Comparison of ENCODE assay signal across 11 mouse cellular contexts in the genomic region with DNA sequence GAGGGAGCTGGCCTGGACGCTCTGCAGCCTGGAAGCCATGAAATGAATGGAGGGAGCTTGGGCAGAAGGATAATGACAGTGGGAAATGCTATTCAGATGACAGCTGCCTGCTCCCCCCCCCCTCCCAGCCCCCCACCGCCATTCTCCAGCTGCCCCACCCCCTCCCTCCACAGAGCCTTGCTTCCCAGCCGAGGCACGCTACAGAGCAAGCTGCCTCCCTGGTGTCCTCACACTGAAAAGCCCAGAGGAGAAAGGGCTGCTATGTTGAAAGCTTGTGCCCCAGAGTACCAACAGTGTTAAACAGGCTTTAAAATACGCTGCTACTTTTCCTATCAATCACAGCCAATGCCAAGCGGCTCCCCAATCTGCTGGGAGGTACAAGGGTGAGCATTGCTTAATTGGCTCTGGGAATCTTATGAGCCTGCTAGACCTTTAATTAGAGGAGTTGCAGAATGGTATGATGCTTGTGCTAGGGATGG. TPM values are rescaled to one million over a fixed set of nuclear protein-coding genes. Genes with fewer than 3 reads are reported as not detected.
A peak's percentile ranks its signal among the peaks of the same experiment; 100 is the strongest.
DNase-seq lines count a peak whose midpoint lies in the region; ATAC-seq lines count a peak whose summit lies in the region.
"Had no signal": no experiment of that assay in that cellular context is flagged by ENCODE, and none has a peak within 500 bp of the region (broad histone marks: within the 10 kb centered on the region; RNA-seq: fewer than 3 reads in every experiment).

No protein-coding gene starts in this region.

- intact Hi-C loops in heart, postnatal 36 days (cut with DNase I) = no loop called here

- ATAC-seq in heart, embryonic 12.5 days (ENCODE audit: insufficient number of reproducible peaks, low FRiP score) = no peak
- ATAC-seq in embryonic facial prominence, embryonic 11.5 days (replicated peaks; ENCODE audit: insufficient number of reproducible peaks, low FRiP score, low TSS enrichment, low read depth) = peak; percentile 89
- ATAC-seq in intestine, embryonic 16.5 days = peak; percentile 45
- ATAC-seq in neural tube, embryonic 13.5 days (ENCODE audit: low read depth) = peak; percentile 85
- no peak for ATAC-seq in megakaryocyte progenitor cell, adult 5-6 weeks (replicated peaks; ENCODE audit: poor library complexity)
- ATAC-seq in erythroblast, adult 5-6 weeks (replicated peaks; ENCODE audit: low FRiP score, poor library complexity, severe bottlenecking) = no peak

- H3K9ac ChIP-seq in heart, embryonic 12.5 days = no peak overlapping the region
- no peak overlapping the region for H3K9ac ChIP-seq in embryonic facial prominence, embryonic 11.5 days (replicated peaks; ENCODE audit: low read length)
- H3K9ac ChIP-seq in intestine, embryonic 16.5 days (ENCODE audit: low read depth, low read length) = no peak overlapping the region
- H3K9ac ChIP-seq in neural tube, embryonic 13.5 days = peak overlapping the region; percentile 1; the same call in 1 of the 2 replicates

- peak overlapping the region; percentile 47 for H3K4me2 ChIP-seq in heart, embryonic 12.5 days
- no peak overlapping the region for H3K4me2 ChIP-seq in embryonic facial prominence, embryonic 11.5 days (ENCODE audit: low read depth, low read length)
- peak overlapping the region; percentile 16; the same call in 1 of the 2 replicates for H3K4me2 ChIP-seq in intestine, embryonic 16.5 days (ENCODE audit: low read depth, low read length)
- H3K4me2 ChIP-seq in neural tube, embryonic 13.5 days = peak overlapping the region; percentile 20; the same call in 1 of the 2 replicates

- no peak for DNase-seq in heart, postnatal 36 days
- peak; percentile 56 for DNase-seq in embryonic facial prominence, embryonic 11.5 days (ENCODE audit: low spot score)
- no peak for DNase-seq in gastrocnemius, adult 8-10 months (ENCODE audit: low spot score in 2 of 2)
- DNase-seq: kidney, adult 11 months; lung, postnatal 4 days had no signal

- no peaks in the 10 kb centered on the region for H3K36me3 ChIP-seq in heart, embryonic 12.5 days
- no peaks in the 10 kb centered on the region for H3K36me3 ChIP-seq in embryonic facial prominence, embryonic 11.5 days (replicated peaks; ENCODE audit: control insufficient read depth, insufficient read depth, low read depth, low read length)
- H3K36me3 ChIP-seq in intestine, embryonic 16.5 days (ENCODE audit: control insufficient read depth, insufficient read depth, low read length) = no peaks in the 10 kb centered on the region
- H3K36me3 ChIP-seq in neural tube, embryonic 13.5 days = no peaks in the 10 kb centered on the region

- peaks cover 4% of the 10 kb centered on the region; the same call in 1 of the 2 replicates for H3K27me3 ChIP-seq in heart, embryonic 12.5 days (replicated peaks)
- no peaks in the 10 kb centered on the region for H3K27me3 ChIP-seq in embryonic facial prominence, embryonic 11.5 days (ENCODE audit: control insufficient read depth, insufficient read depth, low read length)
- no peaks in the 10 kb centered on the region for H3K27me3 ChIP-seq in intestine, embryonic 16.5 days (replicated peaks; ENCODE audit: control insufficient read depth, insufficient read depth, low read length)
- H3K27me3 ChIP-seq in neural tube, embryonic 13.5 days = no peaks in the 10 kb centered on the region

- 23% methylated on average over 6 of the region's 6 CpGs for WGBS in heart, embryonic 12.5 days
- 6% methylated on average over 5 of the region's 6 CpGs for WGBS in embryonic facial prominence, embryonic 11.5 days
- 19% methylated on average over 6 of the region's 6 CpGs for WGBS in intestine, embryonic 16.5 days
- WGBS in neural tube, embryonic 13.5 days = 6% methylated on average over 6 of the region's 6 CpGs

- no peak overlapping the region for H3K4me3 ChIP-seq in heart, embryonic 12.5 days
- H3K4me3 ChIP-seq in embryonic facial prominence, embryonic 11.5 days (ENCODE audit: low read depth, low read length) = no peak overlapping the region
- no peak overlapping the region for H3K4me3 ChIP-seq in intestine, embryonic 16.5 days (ENCODE audit: low read length)
- H3K4me3 ChIP-seq in neural tube, embryonic 13.5 days = no peak overlapping the region
- H3K4me3 ChIP-seq: erythroblast, embryonic 14.5 days had no signal

- no peak overlapping the region for H3K27ac ChIP-seq in heart, embryonic 12.5 days (ENCODE audit: poor library complexity, severe bottlenecking)
- no peak overlapping the region for H3K27ac ChIP-seq in embryonic facial prominence, embryonic 11.5 days (replicated peaks; ENCODE audit: low read depth, low read length)
- peak overlapping the region; percentile 19; the same call in 1 of the 2 replicates for H3K27ac ChIP-seq in intestine, embryonic 16.5 days (ENCODE audit: low read length)
- peak overlapping the region; percentile 15 for H3K27ac ChIP-seq in neural tube, embryonic 13.5 days (replicated peaks)

- H3K9me3 ChIP-seq in heart, embryonic 12.5 days (replicated peaks) = no peaks in the 10 kb centered on the region
- H3K9me3 ChIP-seq in embryonic facial prominence, embryonic 11.5 days (replicated peaks; ENCODE audit: control insufficient read depth, low read length) = no peaks in the 10 kb centered on the region
- no peaks in the 10 kb centered on the region for H3K9me3 ChIP-seq in intestine, embryonic 16.5 days (ENCODE audit: control insufficient read depth, low read length)
- no peaks in the 10 kb centered on the region for H3K9me3 ChIP-seq in neural tube, embryonic 13.5 days

- peaks cover 12% of the 10 kb centered on the region for H3K4me1 ChIP-seq in heart, embryonic 12.5 days (replicated peaks)
- H3K4me1 ChIP-seq in embryonic facial prominence, embryonic 11.5 days (ENCODE audit: control insufficient read depth, insufficient read depth, low read length) = no peaks in the 10 kb centered on the region
- peaks cover 31% of the 10 kb centered on the region for H3K4me1 ChIP-seq in intestine, embryonic 16.5 days (ENCODE audit: control insufficient read depth, insufficient read depth, low read length)
- peaks cover 48% of the 10 kb centered on the region for H3K4me1 ChIP-seq in neural tube, embryonic 13.5 days (replicated peaks)

RNA-seq across cellular contexts. Expression of gene Ifnk, which starts 26.5 kb away (rescaled TPM):
- polyA plus RNA-seq in heart, embryonic 12.5 days (2016; fragmentation: Nextera tagmentation; extraction: Ambion mirVana) = not detected in 2 replicates
- total RNA-seq in heart, postnatal 36 days (2021) = not detected
- polyA plus RNA-seq in embryonic facial prominence, embryonic 11.5 days (2014; fragmentation: Nextera tagmentation; extraction: Ambion mirVana) = 0.36 TPM in 1 of 2 replicates, not detected in the other
- polyA plus RNA-seq in intestine, embryonic 16.5 days (2015; fragmentation: Nextera tagmentation; extraction: Ambion mirVana) = 0.29 and 0.45 TPM in 2 replicates
- not detected in 2 replicates for polyA plus RNA-seq in neural tube, embryonic 13.5 days (2015; fragmentation: Nextera tagmentation; extraction: Ambion mirVana)
- total RNA-seq in megakaryocyte progenitor cell, adult 5-6 weeks (2015) = not detected in 2 replicates
- total RNA-seq in megakaryocyte progenitor cell, adult 5-6 weeks (2017) = not detected in 2 replicates
- total RNA-seq in erythroblast, adult 5-6 weeks (2015; ENCODE audit: low replicate concordance) = not detected in 2 replicates
- not detected in 2 replicates for total RNA-seq in erythroblast, adult 5-6 weeks (2017; ENCODE audit: low replicate concordance)
- not detected for total RNA-seq in gastrocnemius, adult 8-10 months (2022)
- polyA plus RNA-seq: erythroblast, embryonic 14.5 days had no signal

RNA-seq across cellular contexts. Expression of gene Mob3b, which starts 31.9 kb away (rescaled TPM):
- 3.5 and 3.6 TPM in 2 replicates for polyA plus RNA-seq in heart, embryonic 12.5 days (2016; fragmentation: Nextera tagmentation; extraction: Ambion mirVana)
- 1 to 10 TPM; 1.1 to 1.2 TPM for total RNA-seq in heart, postnatal 36 days (2021)
- polyA plus RNA-seq in embryonic facial prominence, embryonic 11.5 days (2014; fragmentation: Nextera tagmentation; extraction: Ambion mirVana) = 11.9 and 12.3 TPM in 2 replicates
- polyA plus RNA-seq in intestine, embryonic 16.5 days (2015; fragmentation: Nextera tagmentation; extraction: Ambion mirVana) = 27.3 and 27.5 TPM in 2 replicates
- polyA plus RNA-seq in neural tube, embryonic 13.5 days (2015; fragmentation: Nextera tagmentation; extraction: Ambion mirVana) = 3.6 and 5.1 TPM in 2 replicates
- 5.4 and 6.2 TPM in 2 replicates for total RNA-seq in megakaryocyte progenitor cell, adult 5-6 weeks (2015)
- total RNA-seq in megakaryocyte progenitor cell, adult 5-6 weeks (2017) = 2.5 and 3.2 TPM in 2 replicates
- total RNA-seq in erythroblast, adult 5-6 weeks (2015; ENCODE audit: low replicate concordance) = 0.19 and 1.3 TPM in 2 replicates
- 0.98 and 1.2 TPM in 2 replicates for total RNA-seq in erythroblast, adult 5-6 weeks (2017; ENCODE audit: low replicate concordance)
- total RNA-seq in gastrocnemius, adult 8-10 months (2022) = 1 to 10 TPM in 1 of 4 experiments, under 1 TPM in 3; 0.19 to 1.5 (median 0.50) TPM
- polyA plus RNA-seq: erythroblast, embryonic 14.5 days had no signal

Comparison
In these comparisons a context has a peak if more than half of its experiments do, and no peak if none do; other contexts are left out.
1. ATAC-seq: peak in embryonic facial prominence, embryonic 11.5 days (single experiment), intestine, embryonic 16.5 days (single experiment) and neural tube, embryonic 13.5 days (single experiment); none in heart, embryonic 12.5 days (single experiment), megakaryocyte progenitor cell, adult 5-6 weeks (single experiment) and erythroblast, adult 5-6 weeks (single experiment).
2. H3K27ac ChIP-seq: peak in intestine, embryonic 16.5 days (single experiment) and neural tube, embryonic 13.5 days (single experiment); none in heart, embryonic 12.5 days (single experiment) and embryonic facial prominence, embryonic 11.5 days (single experiment).